Mouse (Mus musculus): Measurements from ENCODE around the gene Rspry1. TPM values are rescaled to one million over a fixed set of nuclear protein-coding genes. Genes with fewer than 3 reads are reported as not detected.

Rspry1 gene
- polyA plus RNA-seq, 1 experiment from 2014 or later, result 17.5 TPM

DNA sequence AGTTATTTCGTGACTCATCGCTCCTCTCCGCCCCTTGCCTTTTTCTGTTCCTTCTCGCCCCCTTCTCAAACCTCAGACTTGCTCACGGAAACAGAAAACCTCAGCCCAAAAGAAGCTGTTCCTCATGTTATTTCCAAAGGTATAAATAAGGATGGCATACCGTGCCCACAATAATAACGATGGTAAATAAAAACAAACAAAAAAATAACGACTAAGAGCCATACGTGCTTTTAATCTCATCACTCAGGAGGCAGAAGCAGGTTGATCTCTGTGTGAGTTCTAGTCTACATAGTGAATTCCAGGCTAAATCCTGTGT is 102.9 kb downstream of the Rspry1 start:
- Histone ChIP-seq H3K36me3 (ENCODE audit: control insufficient read depth, insufficient read depth) (no peaks in the 10 kb centered on the region), H3K9me3 (ENCODE audit: control insufficient read depth) (no peaks in the 10 kb centered on the region), H3K4me1 (replicated peaks; ENCODE audit: control insufficient read depth, insufficient read depth, low read length) (no peaks in the 10 kb centered on the region), H3K27me3 (replicated peaks; ENCODE audit: control insufficient read depth, insufficient read depth, low read length) (no peaks in the 10 kb centered on the region), H3K9ac (ENCODE audit: low read depth, low read length) (0 out of 2 replicates have a peak overlapping the region, but pooled peaks have one; percentile 31), H3K4me3 (ENCODE audit: low read depth, low read length) (peak overlapping the region; percentile 31; the same call in 1 of the 2 replicates), H3K27ac (ENCODE audit: low read depth, low read length) (no peak overlapping the region), H3K4me2 (replicated peaks; ENCODE audit: low read depth) (peak overlapping the region; percentile 63)
- ATAC-seq, result no peak
- 16% methylated on average over 9 of the region's 9 CpGs for WGBS
- no peak for TF ChIP-seq CTCF (IDR thresholded peaks at IDR 0.05; ENCODE audit: low read depth)

- Histone ChIP-seq H3K36me3 (ENCODE audit: control insufficient read depth, insufficient read depth) (no peaks in the 10 kb centered on the region), H3K9me3 (ENCODE audit: control insufficient read depth) (no peaks in the 10 kb centered on the region), H3K27ac (ENCODE audit: low read depth, low read length) (no peak overlapping the region), H3K4me1 (replicated peaks; ENCODE audit: control insufficient read depth, insufficient read depth, low read length) (no peaks in the 10 kb centered on the region), H3K27me3 (replicated peaks; ENCODE audit: control insufficient read depth, insufficient read depth, low read length) (no peaks in the 10 kb centered on the region), H3K4me3 (ENCODE audit: low read depth, low read length) (no peak overlapping the region), H3K9ac (ENCODE audit: low read depth, low read length) (no peak overlapping the region), H3K4me2 (replicated peaks; ENCODE audit: low read depth) (no peak overlapping the region)
- WGBS, result 76% methylated on average over 10 of the region's 10 CpGs
- ATAC-seq, result no peak
- no peak for TF ChIP-seq CTCF (IDR thresholded peaks at IDR 0.05; ENCODE audit: low read depth)
Observed at GRCm38 (mm10) chr8:94705581-94706245, 104.0 kb downstream of the Rspry1 start.

- H3K27ac ChIP-seq (ENCODE audit: low read depth, low read length), result no peak overlapping the region
- no peak overlapping the region for H3K9ac ChIP-seq (ENCODE audit: low read depth, low read length)
- no peaks in the 10 kb centered on the region for H3K4me1 ChIP-seq (replicated peaks; ENCODE audit: control insufficient read depth, insufficient read depth, low read length)
- H3K4me3 ChIP-seq (ENCODE audit: low read depth, low read length), result no peak overlapping the region
- ATAC-seq, result no peak
- TF ChIP-seq CTCF (IDR thresholded peaks at IDR 0.05; ENCODE audit: low read depth), result no peak
- no peaks in the 10 kb centered on the region for H3K36me3 ChIP-seq (ENCODE audit: control insufficient read depth, insufficient read depth)
- no peaks in the 10 kb centered on the region for H3K27me3 ChIP-seq (replicated peaks; ENCODE audit: control insufficient read depth, insufficient read depth, low read length)
- H3K4me2 ChIP-seq (replicated peaks; ENCODE audit: low read depth), result no peak overlapping the region
- H3K9me3 ChIP-seq (ENCODE audit: control insufficient read depth), result no peaks in the 10 kb centered on the region
- 66% methylated on average over 9 of the region's 9 CpGs for WGBS
Observed at GRCm38 (mm10) chr8:94706732-94707395, 105.1 kb downstream of the Rspry1 start.

Other genes starting within 250 kb of the Rspry1 start
- gene Herpud1, start 215.5 kb upstream of the Rspry1 start, polyA plus RNA-seq (2015; fragmentation: Nextera tagmentation; extraction: Ambion mirVana), result 135 and 154 TPM in 2 replicates
- gene Nlrc5, start 167.6 kb upstream of the Rspry1 start, polyA plus RNA-seq (2015; fragmentation: Nextera tagmentation; extraction: Ambion mirVana), result 0.50 and 0.75 TPM in 2 replicates
- gene Cpne2, start 68.9 kb upstream of the Rspry1 start, polyA plus RNA-seq (2015; fragmentation: Nextera tagmentation; extraction: Ambion mirVana), result 4.4 and 4.6 TPM in 2 replicates
- gene Fam192a, start 60 bp downstream of the Rspry1 start, polyA plus RNA-seq (2015; fragmentation: Nextera tagmentation; extraction: Ambion mirVana), result 44.5 and 57.0 TPM in 2 replicates
- 78.3 and 79.0 TPM in 2 replicates for gene Arl2bp, start 64.7 kb downstream of the Rspry1 start, polyA plus RNA-seq (2015; fragmentation: Nextera tagmentation; extraction: Ambion mirVana)
- 25.3 and 26.3 TPM in 2 replicates for gene Pllp, start 94.3 kb downstream of the Rspry1 start, polyA plus RNA-seq (2015; fragmentation: Nextera tagmentation; extraction: Ambion mirVana)
- 0.05 TPM in 1 of 2 replicates, not detected in the other for gene Ccl22, start 143.7 kb downstream of the Rspry1 start, polyA plus RNA-seq (2015; fragmentation: Nextera tagmentation; extraction: Ambion mirVana)
- 91.8 and 95.5 TPM in 2 replicates for gene Cx3cl1, start 170.1 kb downstream of the Rspry1 start, polyA plus RNA-seq (2015; fragmentation: Nextera tagmentation; extraction: Ambion mirVana)
- gene Ccl17, start 208.5 kb downstream of the Rspry1 start, polyA plus RNA-seq (2015; fragmentation: Nextera tagmentation; extraction: Ambion mirVana), result 1.2 and 1.3 TPM in 2 replicates
- 79.4 and 80.7 TPM in 2 replicates for gene Coq9, start 236.4 kb downstream of the Rspry1 start, polyA plus RNA-seq (2015; fragmentation: Nextera tagmentation; extraction: Ambion mirVana)
- gene Ciapin1, start 236.4 kb downstream of the Rspry1 start, polyA plus RNA-seq (2015; fragmentation: Nextera tagmentation; extraction: Ambion mirVana), result 88.1 and 95.1 TPM in 2 replicates